Mouse (Mus musculus): ENCODE measurements around the gene Rag2. TPM values are rescaled to one million over a fixed set of nuclear protein-coding genes. Genes with fewer than 3 reads are reported as not detected.

The Rag2 gene
- polyA plus RNA-seq, 1 experiment, result 2.1 TPM

- H3K4me1 ChIP-seq (ENCODE audit: control insufficient read depth, insufficient read depth, low read length), result no peaks in the 10 kb centered on the region
- 86% methylated on average over 7 of the region's 7 CpGs for WGBS
- H3K4me3 ChIP-seq (replicated peaks; ENCODE audit: control insufficient read depth, low read depth, low read length), result no peak overlapping the region
- H3K27ac ChIP-seq (ENCODE audit: control insufficient read depth, insufficient read depth, low read depth, low read length, poor library complexity), result no peak overlapping the region
- TF ChIP-seq CTCF (IDR thresholded peaks at IDR 0.05; ENCODE audit: control insufficient read depth, insufficient read depth, low read length) (no peak), POLR2A (IDR thresholded peaks at IDR 0.05; ENCODE audit: borderline replicate concordance, control insufficient read depth, low read depth, low read length) (no peak)
These were observed 14.7 kb downstream of the Rag2 start for GRCm38 (mm10) chr2:101638979-101639839.

GRCm38 (mm10) chr2:101639840-101640350, 15.4 kb downstream of the Rag2 start:
- TF ChIP-seq CTCF (IDR thresholded peaks at IDR 0.05; ENCODE audit: control insufficient read depth, insufficient read depth, low read length), result no peak
- no peak for TF ChIP-seq POLR2A (IDR thresholded peaks at IDR 0.05; ENCODE audit: borderline replicate concordance, control insufficient read depth, low read depth, low read length)
- no peak overlapping the region for H3K4me3 ChIP-seq (replicated peaks; ENCODE audit: control insufficient read depth, low read depth, low read length)
- H3K4me1 ChIP-seq (ENCODE audit: control insufficient read depth, insufficient read depth, low read length), result no peaks in the 10 kb centered on the region
- 81% methylated on average over 3 of the region's 3 CpGs for WGBS
- no peak overlapping the region for H3K27ac ChIP-seq (ENCODE audit: control insufficient read depth, insufficient read depth, low read depth, low read length, poor library complexity)

- 74% methylated on average over 1 of the region's 1 CpGs for WGBS
- H3K27ac ChIP-seq (ENCODE audit: control insufficient read depth, insufficient read depth, low read depth, low read length, poor library complexity), result no peak overlapping the region
- no peaks in the 10 kb centered on the region; the same call in 1 of the 2 replicates for H3K4me1 ChIP-seq (ENCODE audit: control insufficient read depth, insufficient read depth, low read length)
- H3K4me3 ChIP-seq (replicated peaks; ENCODE audit: control insufficient read depth, low read depth, low read length), result no peak overlapping the region
- TF ChIP-seq CTCF (IDR thresholded peaks at IDR 0.05; ENCODE audit: control insufficient read depth, insufficient read depth, low read length) (no peak), POLR2A (IDR thresholded peaks at IDR 0.05; ENCODE audit: borderline replicate concordance, control insufficient read depth, low read depth, low read length) (no peak)
These were observed 21.3 kb downstream of the Rag2 start for GRCm38 (mm10) chr2:101645841-101646240.

GRCm38 (mm10) chr2:101648361-101648760, 23.8 kb downstream of the Rag2 start:
- Histone ChIP-seq H3K4me1 (ENCODE audit: control insufficient read depth, insufficient read depth, low read length) (no peaks in the 10 kb centered on the region; the same call in 1 of the 2 replicates), H3K4me3 (replicated peaks; ENCODE audit: control insufficient read depth, low read depth, low read length) (peak overlapping the region; percentile 32), H3K27ac (ENCODE audit: control insufficient read depth, insufficient read depth, low read depth, low read length, poor library complexity) (no peak overlapping the region)
- WGBS, result 76% methylated on average over 2 of the region's 2 CpGs
- no peak for TF ChIP-seq CTCF (IDR thresholded peaks at IDR 0.05; ENCODE audit: control insufficient read depth, insufficient read depth, low read length)
- no peak for TF ChIP-seq POLR2A (IDR thresholded peaks at IDR 0.05; ENCODE audit: borderline replicate concordance, control insufficient read depth, low read depth, low read length)

- Histone ChIP-seq H3K4me3 (replicated peaks; ENCODE audit: control insufficient read depth, low read depth, low read length) (peak within 1 kb of the TSS; percentile 55), H3K4me1 (ENCODE audit: control insufficient read depth, insufficient read depth, low read length) (no peaks in the 10 kb centered on the region; the same call in 1 of the 2 replicates), H3K27ac (ENCODE audit: control insufficient read depth, insufficient read depth, low read depth, low read length, poor library complexity) (peak within 1 kb of the TSS; percentile 36)
- TF ChIP-seq POLR2A (IDR thresholded peaks at IDR 0.05; ENCODE audit: borderline replicate concordance, control insufficient read depth, low read depth, low read length), result 0 out of 2 replicates have a peak, but pooled peaks have one; percentile 15
- no peak for TF ChIP-seq CTCF (IDR thresholded peaks at IDR 0.05; ENCODE audit: control insufficient read depth, insufficient read depth, low read length)
- WGBS, result 36% methylated on average over 8 of the region's 8 CpGs
These were observed 24.7 kb downstream of the Rag2 start, which contains the start of the genes Rag1 and B230118H07Rik for GRCm38 (mm10) chr2:101649114-101649671. Gene Rag1, minus strand, starts transcription at chr2:101649501. Gene B230118H07Rik, minus strand, starts transcription at chr2:101649532.

GRCm38 (mm10) chr2:101650446-101650845, 25.9 kb downstream of the Rag2 start:
- TF ChIP-seq CTCF (IDR thresholded peaks at IDR 0.05; ENCODE audit: control insufficient read depth, insufficient read depth, low read length) (no peak), POLR2A (IDR thresholded peaks at IDR 0.05; ENCODE audit: borderline replicate concordance, control insufficient read depth, low read depth, low read length) (no peak)
- WGBS, result 44% methylated on average over 1 of the region's 1 CpGs
- no peaks in the 10 kb centered on the region; the same call in 1 of the 2 replicates for H3K4me1 ChIP-seq (ENCODE audit: control insufficient read depth, insufficient read depth, low read length)
- H3K27ac ChIP-seq (ENCODE audit: control insufficient read depth, insufficient read depth, low read depth, low read length, poor library complexity), result no peak overlapping the region
- no peak overlapping the region for H3K4me3 ChIP-seq (replicated peaks; ENCODE audit: control insufficient read depth, low read depth, low read length)

- H3K27ac ChIP-seq (ENCODE audit: control insufficient read depth, insufficient read depth, low read depth, low read length, poor library complexity), result no peak overlapping the region
- no peak for TF ChIP-seq CTCF (IDR thresholded peaks at IDR 0.05; ENCODE audit: control insufficient read depth, insufficient read depth, low read length)
- H3K4me1 ChIP-seq (ENCODE audit: control insufficient read depth, insufficient read depth, low read length), result no peaks in the 10 kb centered on the region; the same call in 1 of the 2 replicates
- no peak overlapping the region for H3K4me3 ChIP-seq (replicated peaks; ENCODE audit: control insufficient read depth, low read depth, low read length)
- WGBS, result 41% methylated on average over 14 of the region's 14 CpGs
These were observed 27.8 kb downstream of the Rag2 start for GRCm38 (mm10) chr2:101652204-101652920.
